Mouse (Mus musculus): Measurements from ENCODE around the gene Etv6.
A peak's percentile ranks its signal among the peaks of the same experiment; 100 is the strongest.

Etv6 gene

GRCm38 (mm10) chr6:134075031-134075430 is 39.5 kb downstream of the Etv6 start:
- no peak for DNase-seq (ENCODE audit: low spot score)

GRCm38 (mm10) chr6:134078016-134078415 is 42.5 kb downstream of the Etv6 start:
- no peak for DNase-seq (ENCODE audit: low spot score)

GRCm38 (mm10) chr6:134079112-134079511 is 43.6 kb downstream of the Etv6 start:
- peak; percentile 28 for DNase-seq (ENCODE audit: low spot score)

GRCm38 (mm10) chr6:134079563-134079962 is 44.1 kb downstream of the Etv6 start:
- no peak for DNase-seq (ENCODE audit: low spot score)

GRCm38 (mm10) chr6:134080946-134081345 is 45.4 kb downstream of the Etv6 start:
- DNase-seq (ENCODE audit: low spot score): no peak

- no peak for DNase-seq (ENCODE audit: low spot score)
These were observed 46.9 kb downstream of the Etv6 start for GRCm38 (mm10) chr6:134082229-134082920.

- DNase-seq (ENCODE audit: low spot score): no peak
These were observed 47.9 kb downstream of the Etv6 start for GRCm38 (mm10) chr6:134083428-134083827.

- no peak for DNase-seq (ENCODE audit: low spot score)
These were observed 50.9 kb downstream of the Etv6 start for GRCm38 (mm10) chr6:134086351-134086750.

GRCm38 (mm10) chr6:134087709-134088108 is 52.2 kb downstream of the Etv6 start:
- DNase-seq (ENCODE audit: low spot score): no peak

- no peak for DNase-seq (ENCODE audit: low spot score)
These were observed 54.3 kb downstream of the Etv6 start for GRCm38 (mm10) chr6:134089671-134090377.

- DNase-seq (ENCODE audit: low spot score): no peak
These were observed 54.8 kb downstream of the Etv6 start for GRCm38 (mm10) chr6:134090378-134090692.

- DNase-seq (ENCODE audit: low spot score): no peak
These were observed 55.4 kb downstream of the Etv6 start for GRCm38 (mm10) chr6:134090875-134091274.

- DNase-seq (ENCODE audit: low spot score): no peak
These were observed 55.9 kb downstream of the Etv6 start for GRCm38 (mm10) chr6:134091398-134091801.

- DNase-seq (ENCODE audit: low spot score): no peak
These were observed 58.6 kb downstream of the Etv6 start for GRCm38 (mm10) chr6:134094066-134094465.

- DNase-seq (ENCODE audit: low spot score): no peak
These were observed 59.1 kb downstream of the Etv6 start for GRCm38 (mm10) chr6:134094620-134095019.

- DNase-seq (ENCODE audit: low spot score): no peak
These were observed 60.1 kb downstream of the Etv6 start for GRCm38 (mm10) chr6:134095582-134095981.

- no peak for DNase-seq (ENCODE audit: low spot score)
These were observed 64.7 kb downstream of the Etv6 start for GRCm38 (mm10) chr6:134099976-134100743.

GRCm38 (mm10) chr6:134102396-134102795 is 66.9 kb downstream of the Etv6 start:
- no peak for DNase-seq (ENCODE audit: low spot score)

GRCm38 (mm10) chr6:134103519-134103918 is 68.0 kb downstream of the Etv6 start:
- no peak for DNase-seq (ENCODE audit: low spot score)

- no peak for DNase-seq (ENCODE audit: low spot score)
These were observed 70.2 kb downstream of the Etv6 start for GRCm38 (mm10) chr6:134105514-134106201.

GRCm38 (mm10) chr6:134107696-134108095 is 72.2 kb downstream of the Etv6 start:
- DNase-seq (ENCODE audit: low spot score): no peak

- DNase-seq (ENCODE audit: low spot score): no peak
These were observed 74.2 kb downstream of the Etv6 start for GRCm38 (mm10) chr6:134109675-134110074.
